Mouse (Mus musculus): Measurements from ENCODE around the gene Lonp2.

The Lonp2 gene

GRCm38 (mm10) chr8:86749842-86750241, 126.0 kb downstream of the Lonp2 start:
- no peak for DNase-seq (ENCODE audit: low read depth)

GRCm38 (mm10) chr8:86756948-86757733, 133.3 kb downstream of the Lonp2 start:
- DNase-seq (ENCODE audit: low read depth) = no peak

- no peak for DNase-seq (ENCODE audit: low read depth)
Observed at GRCm38 (mm10) chr8:86758651-86759050, 134.8 kb downstream of the Lonp2 start.

- no peak for DNase-seq (ENCODE audit: low read depth)
Observed at GRCm38 (mm10) chr8:86759090-86759491, 135.2 kb downstream of the Lonp2 start.

- no peak for DNase-seq (ENCODE audit: low read depth)
Observed at GRCm38 (mm10) chr8:86760746-86761145, 136.9 kb downstream of the Lonp2 start.

- DNase-seq (ENCODE audit: low read depth) = no peak
Observed at GRCm38 (mm10) chr8:86762806-86763205, 139.0 kb downstream of the Lonp2 start.

GRCm38 (mm10) chr8:86765155-86765554, 141.3 kb downstream of the Lonp2 start:
- no peak for DNase-seq (ENCODE audit: low read depth)

GRCm38 (mm10) chr8:86765669-86766068, 141.8 kb downstream of the Lonp2 start:
- DNase-seq (ENCODE audit: low read depth) = no peak

GRCm38 (mm10) chr8:86766548-86767211, 142.8 kb downstream of the Lonp2 start:
- peak; percentile 46 for DNase-seq (ENCODE audit: low read depth)

GRCm38 (mm10) chr8:86768499-86768898, 144.7 kb downstream of the Lonp2 start:
- DNase-seq (ENCODE audit: low read depth) = peak; percentile 76

GRCm38 (mm10) chr8:86769945-86770715, 146.3 kb downstream of the Lonp2 start:
- DNase-seq (ENCODE audit: low read depth) = no peak
